ENCODE assay signal across 24 mouse cellular contexts in genomic region chr13:41453227-41454193, GRCm38 (mm10). TPM values are rescaled to one million over a fixed set of nuclear protein-coding genes. Genes with fewer than 3 reads are reported as not detected.
DNase-seq lines count a peak whose midpoint lies in the region; ATAC-seq and TF ChIP-seq lines count a peak whose summit lies in the region.
"Had no signal": no experiment of that assay in that cellular context is flagged by ENCODE, and none has a peak within 500 bp of the region (broad histone marks: within the 10 kb centered on the region; RNA-seq: fewer than 3 reads in every experiment).

No protein-coding gene starts in this region.

- H3K79me2 ChIP-seq in CH12.LX (replicated peaks; ENCODE audit: control insufficient read depth, extremely low read depth, insufficient read depth, poor library complexity, severe bottlenecking) = peaks cover 4% of the 10 kb centered on the region; the same call in 1 of the 2 replicates

- TF ChIP-seq RAD21 in CH12.LX (IDR thresholded peaks at IDR 0.05; ENCODE audit: low read depth, low read length) = no peak

- H3K36me3 ChIP-seq in midbrain, embryonic 11.5 days (ENCODE audit: control insufficient read depth, insufficient read depth, low read length) = no peaks in the 10 kb centered on the region
- H3K36me3 ChIP-seq in midbrain, embryonic 15.5 days (replicated peaks) = no peaks in the 10 kb centered on the region
- peaks cover 21 to 68% of the 10 kb centered on the region in 2 experiments for H3K36me3 ChIP-seq in CH12.LX (replicated peaks in 1 of 2; ENCODE audit: control insufficient read depth in 1 of 2, insufficient read depth in 1 of 2, low read length in 1 of 2)
- no peaks in the 10 kb centered on the region for H3K36me3 ChIP-seq in stomach, embryonic 15.5 days
- H3K36me3 ChIP-seq in lung, postnatal 0 days (ENCODE audit: insufficient read depth, low read length) = no peaks in the 10 kb centered on the region
- H3K36me3 ChIP-seq: neural tube, embryonic 15.5 days had no signal

- no peak overlapping the region for H3K27ac ChIP-seq in midbrain, embryonic 11.5 days (ENCODE audit: low read depth, low read length)
- H3K27ac ChIP-seq in midbrain, embryonic 15.5 days = no peak overlapping the region
- H3K27ac ChIP-seq in CH12.LX (ENCODE audit: insufficient read depth, low read depth) = peak overlapping the region; percentile 86
- H3K27ac ChIP-seq in stomach, embryonic 15.5 days = no peak overlapping the region
- no peak overlapping the region for H3K27ac ChIP-seq in lung, postnatal 0 days (ENCODE audit: low read length)
- H3K27ac ChIP-seq: forebrain, embryonic 13.5 days; hindbrain, embryonic 14.5 days; liver, embryonic 14.5 days; neural tube, embryonic 15.5 days had no signal

- dilution Hi-C loops in CH12.LX (cut with MboI; ENCODE audit: extremely low pct_ligation_motif_present, extremely low pct_unique_long_range_greater_than_20kb, low sequenced_read_pairs) = no loop called here

- in situ Hi-C loops in CH12.LX (cut with MboI; ENCODE audit: low pct_ligation_motif_present, low pct_unique_long_range_greater_than_20kb, low sequenced_read_pairs) = loop anchor here (10.0 kb wide), 1 partner anchor 149 kb away; no protein-coding TSS in a partner anchor

- H3K4me2 ChIP-seq in midbrain, embryonic 11.5 days = no peak overlapping the region
- H3K4me2 ChIP-seq in midbrain, embryonic 15.5 days = no peak overlapping the region
- H3K4me2 ChIP-seq in CH12.LX (ENCODE audit: insufficient read depth, low read depth, poor library complexity, severe bottlenecking) = peak overlapping the region; percentile 70
- no peak overlapping the region for H3K4me2 ChIP-seq in stomach, embryonic 15.5 days
- H3K4me2 ChIP-seq in lung, postnatal 0 days (replicated peaks; ENCODE audit: low read depth, low read length) = no peak overlapping the region
- H3K4me2 ChIP-seq: forebrain, embryonic 13.5 days; hindbrain, embryonic 14.5 days; lung, embryonic 14.5 days; neural tube, embryonic 15.5 days had no signal

- H3K4me1 ChIP-seq in midbrain, embryonic 11.5 days (ENCODE audit: control insufficient read depth, insufficient read depth, low read length) = no peaks in the 10 kb centered on the region
- no peaks in the 10 kb centered on the region for H3K4me1 ChIP-seq in midbrain, embryonic 15.5 days
- H3K4me1 ChIP-seq in CH12.LX (ENCODE audit: control insufficient read depth in 1 of 2, insufficient read depth in 2 of 2) = peaks cover 34 to 87% of the 10 kb centered on the region in 2 experiments
- H3K4me1 ChIP-seq in stomach, embryonic 15.5 days = peaks cover 24% of the 10 kb centered on the region; the same call in 1 of the 2 replicates
- H3K4me1 ChIP-seq in lung, postnatal 0 days (ENCODE audit: insufficient read depth, low read depth, low read length) = peaks cover 19% of the 10 kb centered on the region; the same call in 1 of the 2 replicates

- no peaks in the 10 kb centered on the region; the same call in 1 of the 2 replicates for H3K27me3 ChIP-seq in midbrain, embryonic 11.5 days (ENCODE audit: control insufficient read depth, insufficient read depth, low read length)
- H3K27me3 ChIP-seq in midbrain, embryonic 15.5 days (replicated peaks) = no peaks in the 10 kb centered on the region
- no peaks in the 10 kb centered on the region for H3K27me3 ChIP-seq in CH12.LX (replicated peaks)
- H3K27me3 ChIP-seq in stomach, embryonic 15.5 days (replicated peaks) = no peaks in the 10 kb centered on the region
- no peaks in the 10 kb centered on the region for H3K27me3 ChIP-seq in lung, postnatal 0 days (replicated peaks; ENCODE audit: insufficient read depth, low read length)
- H3K27me3 ChIP-seq: forebrain, embryonic 13.5 days; neural tube, embryonic 15.5 days had no signal

- peak; percentile 61 for DNase-seq in midbrain, embryonic 11.5 days (ENCODE audit: low spot score, missing footprints)
- DNase-seq in CD4-positive, CD25-positive, alpha-beta regulatory T cell, adult 2 months (ENCODE audit: low read depth, low spot score) = peak; percentile 34
- peak; percentile 37 for DNase-seq in CH12.LX (ENCODE audit: extremely low read depth)
- DNase-seq in lung, postnatal 0 days (ENCODE audit: low spot score) = no peak
- DNase-seq: adrenal gland, adult 2 months; adrenal gland, postnatal 36 days; B cell, adult 2 months; cerebellum, adult 18-20 months; gastrocnemius, postnatal 10 days; kidney, postnatal 14 days; liver; lung, embryonic 14.5 days; lung, postnatal 4 days; midbrain, embryonic 14.5 days; retina, postnatal 1 day; right cerebral cortex, postnatal 14 days; thymus, adult 18-20 months had no signal

- H3K4me3 ChIP-seq in midbrain, embryonic 11.5 days (ENCODE audit: low read depth, low read length) = no peak overlapping the region
- no peak overlapping the region for H3K4me3 ChIP-seq in midbrain, embryonic 15.5 days
- H3K4me3 ChIP-seq in CH12.LX (replicated peaks in 1 of 3; ENCODE audit: low read depth in 2 of 3, low read length in 2 of 3, poor library complexity in 1 of 3) = peak overlapping the region in 1 of 3 experiments; percentile 23
- H3K4me3 ChIP-seq in stomach, embryonic 15.5 days (replicated peaks) = no peak overlapping the region
- H3K4me3 ChIP-seq in lung, postnatal 0 days (ENCODE audit: low read depth, low read length) = no peak overlapping the region
- H3K4me3 ChIP-seq: forebrain, embryonic 13.5 days; neural tube, embryonic 15.5 days had no signal

- H3K9ac ChIP-seq in midbrain, embryonic 11.5 days (ENCODE audit: low read length) = no peak overlapping the region
- H3K9ac ChIP-seq in midbrain, embryonic 15.5 days = no peak overlapping the region
- peak overlapping the region; percentile 42; the same call in 1 of the 2 replicates for H3K9ac ChIP-seq in CH12.LX (ENCODE audit: insufficient read depth, low read depth)
- no peak overlapping the region for H3K9ac ChIP-seq in stomach, embryonic 15.5 days
- H3K9ac ChIP-seq in lung, postnatal 0 days (replicated peaks; ENCODE audit: low read depth) = no peak overlapping the region
- H3K9ac ChIP-seq: forebrain, embryonic 13.5 days; hindbrain, embryonic 14.5 days; liver, embryonic 14.5 days; lung, embryonic 14.5 days; neural tube, embryonic 15.5 days had no signal

- no peak for TF ChIP-seq CTCF in CH12.LX (conservative IDR thresholded peaks at IDR 0.05 in 1 of 2, IDR thresholded peaks at IDR 0.05 in 1 of 2; ENCODE audit: low read depth in 2 of 2, low read length in 2 of 2)
- TF ChIP-seq CTCF in lung, postnatal 0 days (IDR thresholded peaks at IDR 0.05) = no peak

- 89% methylated on average over 15 of the region's 15 CpGs for WGBS in midbrain, embryonic 11.5 days
- WGBS in midbrain, embryonic 15.5 days = 83% methylated on average over 15 of the region's 15 CpGs
- WGBS in stomach, embryonic 15.5 days = 78% methylated on average over 15 of the region's 15 CpGs
- WGBS in lung, postnatal 0 days = 78% methylated on average over 15 of the region's 15 CpGs

- TF ChIP-seq POLR2A in CH12.LX (IDR thresholded peaks at IDR 0.05; ENCODE audit: low read depth, low read length) = no peak

- ATAC-seq in midbrain, embryonic 11.5 days (ENCODE audit: low FRiP score) = no peak
- no peak for ATAC-seq in midbrain, embryonic 15.5 days (replicated peaks)
- peak; percentile 64; the same call in 1 of the 2 replicates for ATAC-seq in stomach, embryonic 15.5 days (ENCODE audit: insufficient read depth, low FRiP score, low read depth)
- no peak for ATAC-seq in lung, postnatal 0 days
- no peak for ATAC-seq in megakaryocyte, adult 5-6 weeks (ENCODE audit: poor library complexity, severe bottlenecking)
- ATAC-seq: forebrain, embryonic 13.5 days had no signal

- peak; percentile 63 for TF ChIP-seq EP300 in CH12.LX (IDR thresholded peaks at IDR 0.05; ENCODE audit: low read length)
- TF ChIP-seq EP300 in lung, postnatal 0 days (IDR thresholded peaks at IDR 0.05) = no peak

- no peaks in the 10 kb centered on the region for H3K9me3 ChIP-seq in midbrain, embryonic 11.5 days (ENCODE audit: control insufficient read depth, low read length)
- H3K9me3 ChIP-seq in midbrain, embryonic 15.5 days = no peaks in the 10 kb centered on the region
- no peaks in the 10 kb centered on the region for H3K9me3 ChIP-seq in CH12.LX (replicated peaks; ENCODE audit: low read length)
- no peaks in the 10 kb centered on the region for H3K9me3 ChIP-seq in stomach, embryonic 15.5 days
- H3K9me3 ChIP-seq in lung, postnatal 0 days (ENCODE audit: low read length) = no peaks in the 10 kb centered on the region
- H3K9me3 ChIP-seq: forebrain, embryonic 13.5 days; neural tube, embryonic 15.5 days had no signal

TF ChIP-seq in CH12.LX, 34 proteins besides CTCF, POLR2A, EP300 and RAD21 (continues in another document):
- TF ChIP-seq MXI1 (IDR thresholded peaks at IDR 0.05; ENCODE audit: low read depth, low read length) (peak; percentile 16; the same call in 1 of the 2 replicates), RCOR1 (conservative IDR thresholded peaks at IDR 0.05; ENCODE audit: low read depth, low read length) (peak; percentile 57; the same call in 1 of the 2 replicates), MEF2A (IDR thresholded peaks at IDR 0.05; ENCODE audit: borderline replicate concordance, low read depth, low read length) (no peak; the same call in 1 of the 2 replicates), MAX (IDR thresholded peaks at IDR 0.05; ENCODE audit: low read length) (peak; percentile 55), JUND (conservative IDR thresholded peaks at IDR 0.05; ENCODE audit: low read depth, low read length) (no peak), KAT2A (IDR thresholded peaks at IDR 0.05; ENCODE audit: insufficient replicate concordance, low read length) (0 out of 2 replicates have a peak, but pooled peaks have one; percentile 14), NELFE (IDR thresholded peaks at IDR 0.05; ENCODE audit: low read depth, low read length) (0 out of 2 replicates have a peak, but pooled peaks have one; percentile 11), CHD1 (IDR thresholded peaks at IDR 0.05; ENCODE audit: low read depth, low read length) (no peak), JUN (IDR thresholded peaks at IDR 0.05; ENCODE audit: insufficient read depth, low read depth, low read length) (peak; percentile 58), HCFC1 (IDR thresholded peaks at IDR 0.05; ENCODE audit: low read depth, low read length) (0 out of 2 replicates have a peak, but pooled peaks have one; percentile 11), SIN3A (IDR thresholded peaks at IDR 0.05; ENCODE audit: low read length) (peak; percentile 50; the same call in 1 of the 2 replicates), ETS1 (conservative IDR thresholded peaks at IDR 0.05; ENCODE audit: low read depth, low read length) (no peak; the same call in 1 of the 2 replicates)

RNA-seq across cellular contexts. Expression of gene Nedd9, which starts 33.7 kb away (rescaled TPM):
- polyA plus RNA-seq in midbrain, embryonic 11.5 days (2014; fragmentation: Nextera tagmentation; extraction: Ambion mirVana) = 18.5 and 18.7 TPM in 2 replicates
- polyA plus RNA-seq in midbrain, embryonic 15.5 days (2015; fragmentation: Nextera tagmentation; extraction: Ambion mirVana) = 13.3 and 16.5 TPM in 2 replicates
- total RNA-seq in CH12.LX (2012; rRNA removed) (42.5 and 46.5 TPM in 2 replicates), CH12.LX (2014; rRNA removed) (44.6 and 48.7 TPM in 2 replicates)
- polyA plus RNA-seq in CH12.LX (2012; ENCODE audit: insufficient read length, low read depth) = 41.3 and 54.1 TPM in 2 replicates
- 23.8 and 26.6 TPM in 2 replicates for polyA plus RNA-seq in stomach, embryonic 15.5 days (2015; fragmentation: Nextera tagmentation; extraction: Ambion mirVana)
- 79.1 and 79.3 TPM in 2 replicates for polyA plus RNA-seq in lung, postnatal 0 days (2015; fragmentation: Nextera tagmentation; extraction: Ambion mirVana)
- total RNA-seq in megakaryocyte, adult 5-6 weeks (2015) = 50.6 and 64.3 TPM in 2 replicates
- 74.0 and 85.5 TPM in 2 replicates for total RNA-seq in megakaryocyte, adult 5-6 weeks (2017)
